8 mouse cellular contexts compared by ENCODE assay signal in genomic region chr4:97775494-97776265, GRCm38 (mm10). TPM values are rescaled to one million over a fixed set of nuclear protein-coding genes. Genes with fewer than 3 reads are reported as not detected.
DNase-seq lines count a peak whose midpoint lies in the region; ATAC-seq and TF ChIP-seq lines count a peak whose summit lies in the region.

No protein-coding gene starts in this region.

- no peak for TF ChIP-seq CTCF in MEL (IDR thresholded peaks at IDR 0.05 in 2 of 3, conservative IDR thresholded peaks at IDR 0.05 in 1 of 3; ENCODE audit: control insufficient read depth in 1 of 3, insufficient read depth in 1 of 3, low read depth in 2 of 3, low read length in 3 of 3, poor library complexity in 1 of 3, severe bottlenecking in 1 of 3)
- TF ChIP-seq CTCF in small intestine, adult 2 months (IDR thresholded peaks at IDR 0.05; ENCODE audit: extremely low read depth, insufficient read length, insufficient replicate concordance, low read depth, low read length): no peak

- no peaks in the 10 kb centered on the region for H3K9me3 ChIP-seq in MEL (replicated peaks; ENCODE audit: insufficient read depth, low read length)
- no peaks in the 10 kb centered on the region for H3K9me3 ChIP-seq in heart, embryonic 15.5 days (replicated peaks)
- H3K9me3 ChIP-seq in limb, embryonic 12.5 days: no peaks in the 10 kb centered on the region

- H3K27ac ChIP-seq in MEL (ENCODE audit: control insufficient read depth, low read depth, low read length): peak overlapping the region; percentile 88
- peak overlapping the region; percentile 94 for H3K27ac ChIP-seq in heart, embryonic 15.5 days
- peak overlapping the region; percentile 99 for H3K27ac ChIP-seq in limb, embryonic 12.5 days
- peak overlapping the region; percentile 76 for H3K27ac ChIP-seq in small intestine, adult 2 months (ENCODE audit: insufficient read depth, low read depth, low read length)

- no peaks in the 10 kb centered on the region for H3K27me3 ChIP-seq in MEL (ENCODE audit: control insufficient read depth in 1 of 2, insufficient read depth in 2 of 2, low read length in 2 of 2)
- H3K27me3 ChIP-seq in heart, embryonic 15.5 days: no peaks in the 10 kb centered on the region
- H3K27me3 ChIP-seq in limb, embryonic 12.5 days: no peaks in the 10 kb centered on the region
- H3K27me3 ChIP-seq in small intestine, adult 2 months (ENCODE audit: control insufficient read depth, insufficient read depth, low read length): no peaks in the 10 kb centered on the region

- no peak for TF ChIP-seq RAD21 in MEL (IDR thresholded peaks at IDR 0.05; ENCODE audit: low read depth, low read length)

- H3K4me1 ChIP-seq in MEL (ENCODE audit: control insufficient read depth in 1 of 2, insufficient read depth in 2 of 2, low read length in 2 of 2): peaks cover 0 to 5% of the 10 kb centered on the region in 2 experiments; a peak in 3 of 4 replicates
- peaks cover 26% of the 10 kb centered on the region for H3K4me1 ChIP-seq in heart, embryonic 15.5 days (replicated peaks)
- H3K4me1 ChIP-seq in limb, embryonic 12.5 days (replicated peaks): peaks cover 36% of the 10 kb centered on the region
- 0 out of 2 replicates have a peak, but pooled peaks cover 2% of the 10 kb centered on the region for H3K4me1 ChIP-seq in small intestine, adult 2 months (ENCODE audit: control insufficient read depth, insufficient read depth, insufficient read length, low read length)

- TF ChIP-seq EP300 in MEL (IDR thresholded peaks at IDR 0.05; ENCODE audit: low read depth in 1 of 2, low read length in 2 of 2): 0 out of 4 replicates have a peak, but pooled peaks of 1 of the 2 experiments have one; percentile 12

- peaks cover 0 to 4% of the 10 kb centered on the region in 2 experiments; a peak in 2 of 4 replicates for H3K36me3 ChIP-seq in MEL (ENCODE audit: control insufficient read depth in 1 of 2, insufficient read depth in 2 of 2, low read length in 2 of 2)
- H3K36me3 ChIP-seq in heart, embryonic 15.5 days: no peaks in the 10 kb centered on the region
- no peaks in the 10 kb centered on the region for H3K36me3 ChIP-seq in limb, embryonic 12.5 days
- H3K36me3 ChIP-seq in small intestine, adult 2 months (ENCODE audit: control insufficient read depth, insufficient read depth, low read length): no peaks in the 10 kb centered on the region

- H3K9ac ChIP-seq in MEL (ENCODE audit: control insufficient read depth, low read depth, low read length, poor library complexity, severe bottlenecking): peak overlapping the region; percentile 83
- H3K9ac ChIP-seq in heart, embryonic 15.5 days: peak overlapping the region; percentile 56
- H3K9ac ChIP-seq in limb, embryonic 12.5 days (replicated peaks): peak overlapping the region; percentile 100

- peak overlapping the region; percentile 78 for H3K4me2 ChIP-seq in heart, embryonic 15.5 days
- H3K4me2 ChIP-seq in limb, embryonic 12.5 days: peak overlapping the region; percentile 83

- peak; percentile 51 for DNase-seq in adrenal gland, postnatal 14 days
- no peak for DNase-seq in adrenal gland, postnatal 10 days
- DNase-seq in MEL (ENCODE audit: low read depth, low spot score): peak; percentile 62
- DNase-seq in c-Kit-positive CD71-positive TER-119-positive erythroid progenitor cells, embryonic 14.5 days (ENCODE audit: low spot score): no peak
- no peak for DNase-seq in right cerebral cortex, adult 18-20 months

- WGBS in heart, embryonic 15.5 days: under 1% methylated on average over 20 of the region's 20 CpGs
- WGBS in limb, embryonic 12.5 days: under 1% methylated on average over 20 of the region's 20 CpGs
- under 1% methylated on average over 20 of the region's 20 CpGs for WGBS in small intestine, adult 2 months

- ATAC-seq in heart, embryonic 15.5 days (replicated peaks; ENCODE audit: insufficient number of reproducible peaks, insufficient read depth, low FRiP score, low read depth): no peak
- no peak for ATAC-seq in limb, embryonic 12.5 days (ENCODE audit: insufficient number of reproducible peaks, insufficient read depth, low FRiP score, low TSS enrichment, low read depth)

- peaks cover 40% of the 10 kb centered on the region for H3K79me2 ChIP-seq in MEL (ENCODE audit: control insufficient read depth, insufficient read depth, low read length, poor library complexity)

- peak overlapping the region; percentile 51 to 73 for H3K4me3 ChIP-seq in MEL (ENCODE audit: control insufficient read depth in 1 of 2, insufficient read depth in 1 of 2, low read depth in 2 of 2, low read length in 2 of 2)
- H3K4me3 ChIP-seq in heart, embryonic 15.5 days: peak overlapping the region; percentile 95
- H3K4me3 ChIP-seq in limb, embryonic 12.5 days (replicated peaks): peak overlapping the region; percentile 96
- H3K4me3 ChIP-seq in small intestine, adult 2 months (ENCODE audit: low read depth, low read length): peak overlapping the region; percentile 44

- TF ChIP-seq POLR2A in MEL (IDR thresholded peaks at IDR 0.05; ENCODE audit: control insufficient read depth in 1 of 2, insufficient read depth in 1 of 2, low read depth in 1 of 2, low read length in 2 of 2, poor library complexity in 1 of 2): no peak
- no peak for TF ChIP-seq POLR2A in small intestine, adult 2 months (IDR thresholded peaks at IDR 0.05; ENCODE audit: low read depth, low read length)

TF ChIP-seq in MEL, 35 proteins besides CTCF, POLR2A, EP300 and RAD21:
- TF ChIP-seq ZC3H11A (IDR thresholded peaks at IDR 0.05; ENCODE audit: low read depth, low read length) (no peak), CHD1 (IDR thresholded peaks at IDR 0.05; ENCODE audit: low read depth, low read length) (peak; percentile 86), USF1 (IDR thresholded peaks at IDR 0.05; ENCODE audit: low read depth, low read length) (no peak), SMC3 (IDR thresholded peaks at IDR 0.05; ENCODE audit: low read depth, low read length) (no peak), MAZ (IDR thresholded peaks at IDR 0.05; ENCODE audit: low read depth, low read length) (0 out of 2 replicates have a peak, but pooled peaks have one; percentile 4), ZNF384 (IDR thresholded peaks at IDR 0.05; ENCODE audit: low read depth, low read length) (peak; percentile 83), CHD2 (IDR thresholded peaks at IDR 0.05; ENCODE audit: low read length) (no peak), E2F4 (IDR thresholded peaks at IDR 0.05; ENCODE audit: borderline replicate concordance, low read depth, low read length) (peak; percentile 62; the same call in 1 of the 2 replicates), MAFK (IDR thresholded peaks at IDR 0.05; ENCODE audit: borderline replicate concordance, low read depth, low read length) (no peak), MYB (IDR thresholded peaks at IDR 0.05; ENCODE audit: low read depth, low read length) (no peak), NRF1 (IDR thresholded peaks at IDR 0.05; ENCODE audit: insufficient read depth, low read depth, low read length, poor library complexity, severe bottlenecking) (0 out of 2 replicates have a peak, but pooled peaks have one; percentile 28), MYC (IDR thresholded peaks at IDR 0.05; ENCODE audit: low read depth, low read length) (0 out of 2 replicates have a peak, but pooled peaks have one; percentile 15), GATA1 (IDR thresholded peaks at IDR 0.05; ENCODE audit: low read depth, low read length) (no peak), KAT2A (conservative IDR thresholded peaks at IDR 0.05; ENCODE audit: low read depth, low read length) (no peak), HCFC1 (IDR thresholded peaks at IDR 0.05; ENCODE audit: low read depth, low read length) (no peak), MEF2A (IDR thresholded peaks at IDR 0.05; ENCODE audit: extremely low read depth, insufficient replicate concordance, low read depth, low read length, poor library complexity, severe bottlenecking) (no peak), SIN3A (IDR thresholded peaks at IDR 0.05; ENCODE audit: low read length) (peak; percentile 5; the same call in 1 of the 2 replicates)

RNA-seq across cellular contexts. Expression of gene E130114P18Rik, which starts 2.2 kb away (rescaled TPM):
- not detected in 2 replicates for total RNA-seq in adrenal gland, postnatal 14 days (2021)
- under 1 TPM; 0.48 to 0.69 TPM for total RNA-seq in adrenal gland, postnatal 10 days (2021)
- not detected in 2 replicates for total RNA-seq in MEL (2012; rRNA removed)
- polyA plus RNA-seq in MEL (2012; ENCODE audit: insufficient read depth in 1 of 2, insufficient read length in 2 of 2, low read depth in 1 of 2, low replicate concordance in 2 of 2, missing spikeins in 1 of 2): not detected
- 0.25 and 0.30 TPM in 2 replicates for polyA plus RNA-seq in heart, embryonic 15.5 days (2015; fragmentation: Nextera tagmentation; extraction: Ambion mirVana)
- polyA plus RNA-seq in limb, embryonic 12.5 days (2016; fragmentation: Nextera tagmentation; extraction: Ambion mirVana): 5.4 and 6.4 TPM in 2 replicates
- polyA plus RNA-seq in small intestine, adult 2 months (2012; rRNA removed): not detected in 2 replicates

RNA-seq across cellular contexts. Expression of gene Nfia, which starts 3.1 kb away (rescaled TPM):
- total RNA-seq in adrenal gland, postnatal 14 days (2021): 201 and 226 TPM in 2 replicates
- total RNA-seq in adrenal gland, postnatal 10 days (2021): 100 to 1,000 TPM; 212 to 228 TPM
- 10.2 and 16.4 TPM in 2 replicates for total RNA-seq in MEL (2012; rRNA removed)
- 10 to 100 TPM; 13.4 to 20.5 TPM for polyA plus RNA-seq in MEL (2012; ENCODE audit: insufficient read depth in 1 of 2, insufficient read length in 2 of 2, low read depth in 1 of 2, low replicate concordance in 2 of 2, missing spikeins in 1 of 2)
- polyA plus RNA-seq in heart, embryonic 15.5 days (2015; fragmentation: Nextera tagmentation; extraction: Ambion mirVana): 46.8 and 47.9 TPM in 2 replicates
- polyA plus RNA-seq in limb, embryonic 12.5 days (2016; fragmentation: Nextera tagmentation; extraction: Ambion mirVana): 53.9 and 56.7 TPM in 2 replicates
- 8.6 and 16.5 TPM in 2 replicates for polyA plus RNA-seq in small intestine, adult 2 months (2012; rRNA removed)

Comparison
In these comparisons a context has a peak if more than half of its experiments do, and no peak if none do; other contexts are left out.
1. DNase-seq: peak in adrenal gland, postnatal 14 days (single experiment) and MEL (single experiment); none in adrenal gland, postnatal 10 days (single experiment), c-Kit-positive CD71-positive TER-119-positive erythroid progenitor cells, embryonic 14.5 days (single experiment) and right cerebral cortex, adult 18-20 months (single experiment).
2. H3K4me3 ChIP-seq: peak in every context shown above with its lines; median percentile 96 in limb, embryonic 12.5 days; 95 in heart, embryonic 15.5 days; 62 in MEL; 44 in small intestine, adult 2 months.
3. Peak in every context shown above with its lines, with median percentiles within 50 percentile points of each other: H3K27ac ChIP-seq and H3K9ac ChIP-seq.